Mouse (Mus musculus) liver, adult 2 months (tissue): ENCODE measurements around the gene BC028528.

Experiments
- CTCF ChIP-seq: fragments of 200-500 bp; IDR thresholded peaks from 2 replicates; pipeline ENCODE4 v1.5.1; 2011; ENCODE audit warnings: low read depth, low read length, control low read depth
- POLR2A ChIP-seq: fragments of 200-500 bp; IDR thresholded peaks from 2 replicates; pipeline ENCODE4 v1.6.1; 2011; ENCODE audit warnings: low read length, control low read depth; ENCODE audit not compliant: insufficient read depth; ENCODE audit errors: extremely low read depth

GRCm38 (mm10) chr3:95899800-95900524 lies 8.2 kb upstream of the BC028528 start:
- TF ChIP-seq CTCF (no peak), POLR2A (no peak)
